Mouse (Mus musculus): ENCODE results near the gene Tmem268.
A peak's percentile ranks its signal among the peaks of the same experiment; 100 is the strongest.

GRCm38 (mm10) chr4:63558407-63559081 lies at the start of gene Tmem268:
- TF ChIP-seq CTCF (IDR thresholded peaks at IDR 0.05; ENCODE audit: low read depth, low read length) (no peak), POLR2A (IDR thresholded peaks at IDR 0.05; ENCODE audit: borderline replicate concordance, low read depth, low read length) (peak; percentile 45; the same call in 1 of the 2 replicates)
